Mouse (Mus musculus) liver, adult (tissue): ENCODE measurements around the gene F5.
A peak's percentile ranks its signal among the peaks of the same experiment; 100 is the strongest.

Source experiments
- GATA4 ChIP-seq: IDR thresholded peaks from 2 replicates; pipeline ENCODE4 v1.6.1; 2014; ENCODE audit warnings: mild to moderate bottlenecking, low read length; ENCODE audit not compliant: insufficient replicate concordance

F5 gene

DNA sequence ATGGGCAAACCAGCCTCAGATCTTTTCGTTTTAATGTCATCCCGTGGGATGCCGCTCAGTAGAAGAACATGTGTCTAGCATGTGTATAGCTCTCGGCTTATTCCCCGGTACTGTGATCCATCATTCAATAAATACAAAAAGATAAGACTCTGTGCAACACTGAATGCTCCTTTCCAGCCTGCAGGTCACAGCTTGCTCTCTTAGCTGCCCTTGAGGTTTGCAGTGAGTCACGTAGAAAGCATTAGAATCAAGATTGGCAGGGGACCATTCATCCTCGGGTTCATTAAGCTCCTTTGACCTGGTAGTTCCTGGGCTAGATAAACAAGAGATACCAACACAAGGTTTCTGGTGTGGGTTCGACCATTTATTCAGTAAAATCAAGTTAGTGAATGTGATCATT, 91.2 kb downstream of the F5 start:
- TF ChIP-seq GATA4, result no peak

DNA sequence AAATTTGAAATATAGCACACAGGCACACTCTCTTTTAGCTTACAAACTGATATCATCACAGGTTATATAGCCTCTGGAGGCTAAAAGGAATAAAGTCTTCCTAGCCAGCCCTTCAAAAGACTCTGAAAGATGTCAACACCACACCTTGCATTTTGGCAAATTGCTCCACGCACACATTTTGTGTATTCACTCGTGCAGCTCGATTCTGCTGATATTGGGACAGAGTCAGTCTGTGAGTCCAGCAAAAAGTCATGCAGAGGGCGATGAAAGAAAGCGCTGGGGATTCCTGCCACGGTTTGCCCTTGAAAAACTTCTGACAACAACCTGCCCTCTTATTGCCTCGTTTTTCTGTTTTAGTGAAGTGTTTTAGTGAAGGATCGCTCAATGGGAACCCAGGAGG, 95.8 kb downstream of the F5 start:
- TF ChIP-seq GATA4, result no peak

DNA sequence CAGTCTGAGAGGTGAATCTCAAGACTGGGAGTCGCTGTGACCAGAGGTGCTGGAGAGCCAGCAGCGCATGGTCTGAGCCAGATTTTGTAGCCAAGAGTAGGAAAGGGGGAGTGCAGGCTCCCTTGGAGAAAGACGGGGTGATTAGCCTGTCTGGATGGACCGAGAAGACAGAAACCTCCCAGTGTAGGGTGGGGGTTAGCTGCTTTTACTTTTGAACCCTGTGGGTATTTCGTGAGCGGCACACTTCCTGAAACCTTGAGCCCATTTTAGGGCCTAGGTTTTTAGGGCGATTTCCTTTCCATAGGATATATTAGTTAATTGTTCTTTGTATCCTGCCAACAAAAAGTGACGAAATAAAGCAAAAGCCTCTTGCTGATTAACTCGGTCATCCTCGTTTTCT, 96.3 kb downstream of the F5 start:
- no peak for TF ChIP-seq GATA4

DNA sequence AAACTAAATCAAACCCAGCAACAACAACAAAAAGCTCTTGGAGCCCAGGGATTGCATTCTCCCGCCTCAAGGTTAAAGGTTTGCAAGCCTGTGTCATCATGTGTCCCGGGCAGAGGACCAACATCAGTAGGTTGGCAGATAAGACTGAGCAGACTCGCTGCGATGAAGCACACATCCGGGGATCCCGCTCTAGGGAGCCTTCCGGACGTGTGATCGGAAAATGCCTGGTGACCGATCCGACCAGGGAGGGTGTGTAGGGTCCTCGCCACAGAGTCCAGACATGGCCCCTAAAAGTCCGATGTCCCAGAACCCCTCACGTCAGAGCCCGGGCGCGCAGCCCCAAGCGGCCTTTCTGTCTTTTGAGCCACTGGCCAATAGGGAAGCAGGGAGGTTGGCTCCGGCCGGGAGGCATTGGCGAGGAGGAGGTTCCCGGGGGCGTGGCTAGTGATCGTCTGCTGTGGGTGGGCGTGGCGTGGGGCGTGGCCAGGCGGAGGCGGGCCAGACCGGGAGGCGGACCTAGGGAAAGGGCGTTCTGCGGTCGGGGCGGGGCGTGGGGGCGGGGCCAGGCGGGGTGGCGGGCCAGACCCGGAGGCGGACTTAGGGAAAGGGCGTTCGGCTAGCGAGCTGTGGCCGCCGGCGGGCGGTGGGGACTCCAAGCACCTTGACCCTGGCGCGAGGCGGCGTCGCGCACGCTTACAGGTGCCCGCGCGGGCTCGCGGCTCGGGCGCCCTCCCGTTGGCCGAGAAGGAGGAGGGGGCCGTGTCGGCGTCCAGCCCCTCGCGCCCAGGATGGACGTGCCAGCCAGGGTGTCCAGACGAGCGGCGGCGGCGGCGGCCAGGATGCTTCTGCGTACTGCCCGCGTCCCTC, 97.1 kb downstream of the F5 start, which contains the start of gene Slc19a2:
TSS of gene Slc19a2 (plus strand) at position 582 of the 867 bp plus-strand sequence.
- TF ChIP-seq GATA4, result peak; percentile 79; the same call in 1 of the 2 replicates

DNA sequence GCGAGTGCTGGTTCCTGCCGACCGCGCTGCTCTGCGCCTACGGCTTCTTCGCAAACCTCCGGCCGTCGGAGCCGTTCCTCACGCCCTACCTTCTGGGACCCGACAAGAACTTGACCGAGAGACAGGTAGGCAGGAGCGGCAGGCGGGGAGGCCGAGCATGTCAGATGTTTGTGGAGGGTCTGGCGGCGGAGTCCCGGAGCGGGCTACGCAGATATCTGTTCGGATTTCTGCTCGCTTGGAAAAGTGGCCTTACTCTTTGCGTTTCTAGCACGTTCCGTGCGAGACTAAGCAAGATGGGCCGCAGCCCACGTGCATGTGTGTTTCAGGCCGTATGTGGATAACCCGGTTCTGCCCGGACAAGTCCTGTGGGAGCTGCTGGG, 97.7 kb downstream of the F5 start:
- TF ChIP-seq GATA4, result no peak

DNA sequence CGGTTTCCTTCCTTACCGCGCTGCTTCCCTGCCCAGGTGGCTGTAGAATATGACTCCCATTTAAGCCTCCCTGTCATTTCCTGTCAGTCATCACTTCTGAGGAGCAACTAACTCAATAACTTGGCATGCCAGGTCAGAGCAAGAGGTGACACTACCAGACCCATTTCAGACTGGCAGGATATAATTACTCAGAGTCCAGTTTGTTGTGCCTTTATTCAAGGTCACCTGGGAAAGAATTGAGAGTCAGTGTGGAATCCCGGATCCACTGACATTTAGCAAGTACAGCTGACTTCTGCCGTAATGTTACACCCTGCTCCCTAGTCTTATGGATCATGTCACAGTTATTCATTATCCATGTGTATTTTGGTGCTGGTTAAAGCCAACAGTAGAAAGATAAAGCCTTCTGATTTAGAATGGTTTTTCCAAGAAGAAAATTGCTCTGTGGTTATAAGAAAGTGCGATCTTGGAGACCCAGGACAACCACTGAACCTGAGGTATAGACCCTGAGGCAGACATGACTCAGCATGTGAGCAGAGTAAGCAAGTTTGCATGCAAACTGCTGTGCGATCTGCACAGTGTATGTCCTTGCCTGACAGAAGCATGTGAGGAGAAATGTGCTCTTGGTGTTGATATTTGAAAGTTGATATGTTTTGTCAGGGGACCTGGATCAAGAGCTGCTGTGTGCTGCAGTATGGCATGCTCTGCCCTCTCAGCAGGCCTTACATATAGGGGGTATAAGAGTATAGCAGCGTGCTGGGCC, 98.9 kb downstream of the F5 start:
- TF ChIP-seq GATA4, result no peak

DNA sequence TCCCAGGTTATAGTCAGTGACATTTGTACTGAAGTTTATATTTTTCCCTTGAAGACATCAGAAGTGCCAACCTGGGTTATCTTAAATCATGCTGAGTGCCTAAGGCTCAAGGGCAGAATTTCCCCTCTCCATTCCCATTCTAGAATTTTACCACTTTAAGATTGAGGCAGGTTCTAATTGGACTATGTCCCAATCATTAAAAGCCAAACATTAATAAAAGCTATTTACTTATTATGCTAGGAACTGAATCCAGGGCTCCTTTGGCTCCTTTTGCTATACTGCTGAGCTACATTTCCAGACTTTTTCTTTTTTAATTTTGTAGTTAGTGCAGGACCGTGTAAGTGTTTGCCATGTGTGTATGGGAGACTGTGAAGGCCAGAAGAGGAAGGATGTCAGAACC, 99.8 kb downstream of the F5 start:
- no peak for TF ChIP-seq GATA4

DNA sequence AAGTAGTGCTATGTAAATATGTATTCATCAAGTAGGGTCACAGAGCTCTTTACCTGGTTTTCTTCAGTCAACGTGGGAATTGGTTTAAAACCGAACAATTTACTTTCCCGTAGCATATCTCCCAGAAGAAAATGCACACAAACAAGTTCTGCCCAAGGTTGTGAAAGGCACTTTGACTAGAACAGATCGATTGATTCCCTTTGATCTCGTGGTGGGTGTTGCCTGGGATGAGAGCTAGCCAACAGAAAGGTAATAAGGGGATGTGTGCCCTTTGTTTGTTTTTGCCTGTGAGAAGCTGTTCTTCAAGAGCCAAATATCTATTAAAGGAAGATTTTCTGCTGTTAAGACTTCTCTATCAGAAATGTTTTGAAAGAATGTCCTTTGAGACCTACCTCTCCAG, 100.9 kb downstream of the F5 start:
- TF ChIP-seq GATA4, result no peak

DNA sequence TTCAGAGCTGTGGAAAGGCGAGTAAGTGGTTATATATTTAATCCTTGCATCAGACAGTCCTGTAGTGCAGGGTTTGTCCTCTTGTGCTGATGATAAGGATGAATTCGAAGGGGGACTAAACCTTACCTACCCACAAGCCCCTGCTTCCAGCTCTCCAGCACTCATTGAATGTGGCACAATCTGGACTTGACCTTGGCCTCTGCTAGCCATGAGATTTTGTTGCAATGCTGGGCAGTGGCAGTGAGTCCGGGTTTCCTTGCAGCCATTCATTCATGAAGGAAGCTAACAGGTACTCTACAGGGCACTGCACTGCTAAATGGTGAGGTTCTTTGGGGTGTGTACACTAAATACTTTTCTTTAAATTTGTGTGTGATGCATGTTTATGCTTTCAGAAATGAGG, 103.2 kb downstream of the F5 start:
- no peak for TF ChIP-seq GATA4

DNA sequence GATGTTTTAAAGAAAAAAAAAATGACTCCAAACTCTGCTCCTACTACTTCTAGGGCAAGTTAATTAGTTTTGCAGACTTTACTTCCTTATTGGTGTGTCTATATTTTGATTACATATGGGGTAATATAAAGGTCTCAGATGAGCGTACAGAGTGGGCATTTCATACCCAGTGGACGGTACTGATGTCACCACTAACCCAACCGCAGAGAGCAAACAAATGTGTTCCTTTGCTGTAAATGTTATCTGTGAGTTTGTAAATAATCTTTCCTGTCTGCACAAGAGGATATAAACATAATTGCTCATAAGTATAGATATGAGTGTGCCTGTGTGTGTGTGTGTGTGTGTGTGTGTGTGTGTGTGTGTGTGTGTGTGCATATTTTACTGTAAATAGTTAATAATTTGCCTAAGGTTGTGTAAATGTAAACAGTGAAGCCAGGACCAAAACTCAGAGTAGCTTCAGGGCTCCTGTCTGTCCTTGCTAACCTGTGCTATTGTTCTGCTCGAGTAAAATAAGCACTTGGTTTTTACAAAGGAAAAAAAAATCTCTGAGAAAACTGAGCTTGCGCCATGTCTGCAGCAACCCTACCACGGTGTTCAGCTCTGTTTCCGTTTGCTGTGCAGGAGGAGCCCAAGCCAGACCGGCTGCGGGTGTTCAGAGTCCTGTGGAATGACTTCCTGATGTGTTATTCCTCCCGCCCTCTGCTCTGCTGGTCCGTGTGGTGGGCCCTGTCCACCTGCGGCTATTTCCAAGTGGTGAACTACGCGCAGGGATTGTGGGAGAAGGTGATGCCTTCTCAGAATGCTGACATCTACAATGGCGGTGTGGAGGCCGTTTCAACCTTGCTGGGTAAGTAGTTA, 108.8 kb downstream of the F5 start:
- TF ChIP-seq GATA4, result no peak

DNA sequence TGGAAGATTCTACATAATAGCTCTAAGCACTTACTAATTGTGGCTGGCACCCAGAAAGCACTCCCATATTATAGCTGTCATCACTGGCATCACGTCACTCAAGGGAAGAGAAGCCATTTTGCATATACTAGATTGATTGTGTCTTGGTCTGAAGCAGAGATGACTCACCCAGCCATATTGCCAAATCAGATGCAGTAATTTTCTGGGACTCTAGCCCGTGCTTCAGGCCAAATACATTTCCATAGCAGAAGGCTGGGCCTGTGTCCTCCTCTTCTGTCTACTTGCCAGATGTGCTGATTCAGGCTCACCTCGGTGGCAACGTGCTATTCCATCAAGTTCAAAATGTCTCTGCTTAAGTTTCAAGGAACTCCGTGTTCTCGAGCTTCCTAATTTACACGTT, 109.9 kb downstream of the F5 start:
- no peak for TF ChIP-seq GATA4
